ENCODE assay signal across 10 mouse cellular contexts in genomic region chr17:43362362-43362761, GRCm38 (mm10). TPM values are rescaled to one million over a fixed set of nuclear protein-coding genes. Genes with fewer than 3 reads are reported as not detected.
DNase-seq lines count a peak whose midpoint lies in the region; ATAC-seq and TF ChIP-seq lines count a peak whose summit lies in the region.
"Had no signal": no experiment of that assay in that cellular context is flagged by ENCODE, and none has a peak within 500 bp of the region (broad histone marks: within the 10 kb centered on the region; RNA-seq: fewer than 3 reads in every experiment).

No protein-coding gene starts in this region.

- TF ChIP-seq CTCF in gastrocnemius, adult 2 months (IDR thresholded peaks at IDR 0.05), result no peak

- no peaks in the 10 kb centered on the region for H3K9me3 ChIP-seq in heart, embryonic 11.5 days (replicated peaks; ENCODE audit: control insufficient read depth, low read length)
- no peaks in the 10 kb centered on the region for H3K9me3 ChIP-seq in kidney, embryonic 16.5 days (ENCODE audit: low read length)
- H3K9me3 ChIP-seq: embryonic facial prominence, embryonic 13.5 days had no signal

- peak overlapping the region; percentile 67 for H3K4me3 ChIP-seq in gastrocnemius, adult 2 months
- H3K4me3 ChIP-seq in heart, embryonic 11.5 days (ENCODE audit: low read depth, low read length), result peak overlapping the region; percentile 12; the same call in 1 of the 2 replicates
- H3K4me3 ChIP-seq in kidney, embryonic 16.5 days (ENCODE audit: low read length), result peak overlapping the region; percentile 25

- peak overlapping the region; percentile 81 for H3K27ac ChIP-seq in gastrocnemius, adult 2 months
- no peak overlapping the region for H3K27ac ChIP-seq in heart, embryonic 11.5 days (ENCODE audit: low read depth, low read length)
- peak overlapping the region; percentile 48; the same call in 1 of the 2 replicates for H3K27ac ChIP-seq in kidney, embryonic 16.5 days (ENCODE audit: low read length)
- H3K27ac ChIP-seq: embryonic facial prominence, embryonic 13.5 days had no signal

- H3K36me3 ChIP-seq in heart, embryonic 11.5 days (ENCODE audit: control insufficient read depth, insufficient read depth, low read length), result no peaks in the 10 kb centered on the region
- H3K36me3 ChIP-seq in kidney, embryonic 16.5 days (ENCODE audit: insufficient read depth, low read length), result no peaks in the 10 kb centered on the region
- H3K36me3 ChIP-seq: embryonic facial prominence, embryonic 13.5 days had no signal

- H3K27me3 ChIP-seq in heart, embryonic 11.5 days (ENCODE audit: control insufficient read depth, insufficient read depth, low read length), result peaks cover 5% of the 10 kb centered on the region; the same call in 1 of the 2 replicates
- H3K27me3 ChIP-seq in kidney, embryonic 16.5 days (ENCODE audit: insufficient read depth, low read length), result no peaks in the 10 kb centered on the region
- H3K27me3 ChIP-seq: embryonic facial prominence, embryonic 13.5 days had no signal

- no peak for ATAC-seq in heart, embryonic 11.5 days (replicated peaks; ENCODE audit: insufficient number of reproducible peaks, low FRiP score, low TSS enrichment)
- peak; percentile 27; the same call in 1 of the 2 replicates for ATAC-seq in kidney, embryonic 16.5 days (ENCODE audit: low FRiP score, low TSS enrichment)

- 8% methylated on average over 11 of the region's 11 CpGs for WGBS in heart, embryonic 11.5 days (ENCODE audit: insufficient replicate concordance)
- 60% methylated on average over 11 of the region's 11 CpGs for WGBS in kidney, embryonic 16.5 days

- DNase-seq in gastrocnemius, adult 2 months, result no peak
- DNase-seq in gastrocnemius, adult 18-20 months (ENCODE audit: low spot score), result no peak
- DNase-seq in ES-CJ7 (ENCODE audit: low read depth, low spot score), result peak; percentile 7
- DNase-seq in spleen, postnatal 10 days (ENCODE audit: low spot score in 2 of 2), result no peak
- DNase-seq in right cerebral cortex, postnatal 36 days (ENCODE audit: low spot score in 2 of 2), result no peak
- DNase-seq in retina, embryonic 14.5 days (ENCODE audit: low spot score), result no peak
- DNase-seq: gastrocnemius, postnatal 14 days had no signal

- peak overlapping the region; percentile 33 for H3K4me2 ChIP-seq in heart, embryonic 11.5 days
- peak overlapping the region; percentile 40 for H3K4me2 ChIP-seq in kidney, embryonic 16.5 days (replicated peaks; ENCODE audit: low read depth, low read length)
- H3K4me2 ChIP-seq: embryonic facial prominence, embryonic 13.5 days had no signal

- H3K4me1 ChIP-seq in heart, embryonic 11.5 days (ENCODE audit: control insufficient read depth, insufficient read depth, low read length), result peaks cover 22% of the 10 kb centered on the region; the same call in 1 of the 2 replicates
- H3K4me1 ChIP-seq in kidney, embryonic 16.5 days (ENCODE audit: insufficient read depth, low read length), result peaks cover 30% of the 10 kb centered on the region

- intact Hi-C loops in gastrocnemius, adult 2 months (cut with DNase I), result loop anchor here (2.0 kb wide), 1 partner anchor 30 kb away; no protein-coding TSS in a partner anchor

- no peak overlapping the region for H3K9ac ChIP-seq in heart, embryonic 11.5 days (ENCODE audit: low read depth, low read length)
- 0 out of 2 replicates have a peak overlapping the region, but pooled peaks have one; percentile 37 for H3K9ac ChIP-seq in kidney, embryonic 16.5 days (replicated peaks; ENCODE audit: low read length)
- H3K9ac ChIP-seq: embryonic facial prominence, embryonic 13.5 days had no signal

RNA-seq across cellular contexts. Expression of gene Adgrf5, which starts 2.1 kb away (rescaled TPM):
- total RNA-seq in gastrocnemius, adult 2 months (2021), result 10 to 100 TPM; 78.8 to 85.4 TPM
- total RNA-seq in gastrocnemius, adult 18-20 months (2021), result 10 to 100 TPM; 58.1 to 66.3 TPM
- 13.9 and 20.8 TPM in 2 replicates for polyA plus RNA-seq in heart, embryonic 11.5 days (2014; fragmentation: Nextera tagmentation; extraction: Ambion mirVana)
- 25.5 and 26.7 TPM in 2 replicates for polyA plus RNA-seq in kidney, embryonic 16.5 days (2015; fragmentation: Nextera tagmentation; extraction: Ambion mirVana)

Comparison
In these comparisons a context has a peak if more than half of its experiments do, and no peak if none do; other contexts are left out.
1. H3K4me3 ChIP-seq: peak in every context shown above with its lines; median percentile 67 in gastrocnemius, adult 2 months; 25 in kidney, embryonic 16.5 days; 12 in heart, embryonic 11.5 days.